In genomic region chr5:74903711-74904110, GRCm38 (mm10) we compare ENCODE assay signal across 12 mouse cellular contexts.
"Had no signal": no experiment of that assay in that cellular context is flagged by ENCODE, and none has a peak within 500 bp of the region (broad histone marks: within the 10 kb centered on the region; RNA-seq: fewer than 3 reads in every experiment).

No protein-coding gene starts in this region.

- H3K4me1 ChIP-seq: liver, embryonic 15.5 days; neural tube, embryonic 13.5 days had no signal

- H3K4me2 ChIP-seq: liver, embryonic 11.5 days; liver, embryonic 15.5 days; neural tube, embryonic 13.5 days had no signal

- DNase-seq: kidney, postnatal 25 days; layer of hippocampus, postnatal 36 days; lung, adult 2 months; midbrain, embryonic 14.5 days; retina, postnatal 1 day; right cerebral cortex, postnatal 4 days; spleen, adult 18-20 months had no signal

- H3K9me3 ChIP-seq: liver, embryonic 15.5 days; midbrain, embryonic 10.5 days; neural tube, embryonic 13.5 days had no signal

- H3K9ac ChIP-seq: liver, embryonic 15.5 days; neural tube, embryonic 13.5 days had no signal

- H3K36me3 ChIP-seq: liver, embryonic 15.5 days; midbrain, embryonic 10.5 days; neural tube, embryonic 13.5 days had no signal

- H3K4me3 ChIP-seq: liver, embryonic 15.5 days; midbrain, embryonic 10.5 days; neural tube, embryonic 13.5 days had no signal

- H3K27ac ChIP-seq: liver, embryonic 15.5 days; midbrain, embryonic 10.5 days; neural tube, embryonic 13.5 days had no signal

- ATAC-seq: lung, postnatal 0 days had no signal

- H3K27me3 ChIP-seq: liver, embryonic 15.5 days; neural tube, embryonic 13.5 days had no signal
